Mouse (Mus musculus): Measurements from ENCODE around the gene Pappa. TPM values are rescaled to one million over a fixed set of nuclear protein-coding genes. Genes with fewer than 3 reads are reported as not detected.

The Pappa gene
- polyA plus RNA-seq, 1 experiment, result 0.15 TPM

DNA sequence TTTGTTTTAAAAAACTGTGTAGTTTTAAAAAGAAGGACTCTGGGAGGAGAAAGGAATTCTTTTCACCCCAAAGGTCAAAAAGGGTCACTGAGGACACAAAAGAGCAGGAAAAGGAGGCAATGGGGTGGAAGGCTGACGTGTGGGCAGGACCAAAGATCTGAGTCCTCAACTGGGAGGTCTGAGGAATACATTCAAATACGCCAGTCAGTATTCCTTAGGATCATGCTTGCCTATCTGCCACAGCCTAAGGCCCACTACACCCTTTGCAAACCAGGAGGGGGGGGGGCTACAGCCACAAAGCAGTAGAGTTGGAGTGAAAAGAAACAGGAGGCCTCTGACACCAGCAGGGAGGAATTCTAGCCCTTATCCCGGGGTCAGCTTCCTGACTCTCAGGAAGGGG, 121.5 kb downstream of the Pappa start:
- 77% methylated on average over 3 of the region's 3 CpGs for whole genome bisulfite sequencing
- Histone ChIP-seq H3K36me3 (ENCODE audit: control insufficient read depth, insufficient read depth, low read length) (no peaks in the 10 kb centered on the region), H3K4me3 (ENCODE audit: control insufficient read depth, insufficient read depth, low read length) (no peak overlapping the region), H3K27ac (ENCODE audit: control insufficient read depth, insufficient read depth, low read length) (no peak overlapping the region), H3K4me1 (replicated peaks; ENCODE audit: control insufficient read depth, insufficient read depth, low read length) (no peaks in the 10 kb centered on the region), H3K27me3 (ENCODE audit: control insufficient read depth, insufficient read depth, low read length) (no peaks in the 10 kb centered on the region)
- DNase-seq, result no peak
- TF ChIP-seq POLR2A (IDR thresholded peaks at IDR 0.05; ENCODE audit: control insufficient read depth, extremely low read depth, insufficient read depth, low read length, poor library complexity), result no peak

- WGBS, result 37% methylated on average over 8 of the region's 8 CpGs
- Histone ChIP-seq H3K27me3 (ENCODE audit: control insufficient read depth, insufficient read depth, low read length) (no peaks in the 10 kb centered on the region), H3K27ac (ENCODE audit: control insufficient read depth, insufficient read depth, low read length) (no peak overlapping the region), H3K4me1 (replicated peaks; ENCODE audit: control insufficient read depth, insufficient read depth, low read length) (no peaks in the 10 kb centered on the region), H3K36me3 (ENCODE audit: control insufficient read depth, insufficient read depth, low read length) (no peaks in the 10 kb centered on the region), H3K4me3 (ENCODE audit: control insufficient read depth, insufficient read depth, low read length) (no peak overlapping the region)
- TF ChIP-seq CTCF (IDR thresholded peaks at IDR 0.05; ENCODE audit: borderline replicate concordance, control insufficient read depth, extremely low read depth, insufficient read depth, low read length, poor library complexity) (no peak), POLR2A (IDR thresholded peaks at IDR 0.05; ENCODE audit: control insufficient read depth, extremely low read depth, insufficient read depth, low read length, poor library complexity) (no peak)
- DNase-seq, result no peak
These were observed 128.2 kb downstream of the Pappa start for GRCm38 (mm10) chr4:65252193-65252592.

GRCm38 (mm10) chr4:65254073-65254472, 130.1 kb downstream of the Pappa start:
- 97% methylated on average over 1 of the region's 1 CpGs for WGBS

DNA sequence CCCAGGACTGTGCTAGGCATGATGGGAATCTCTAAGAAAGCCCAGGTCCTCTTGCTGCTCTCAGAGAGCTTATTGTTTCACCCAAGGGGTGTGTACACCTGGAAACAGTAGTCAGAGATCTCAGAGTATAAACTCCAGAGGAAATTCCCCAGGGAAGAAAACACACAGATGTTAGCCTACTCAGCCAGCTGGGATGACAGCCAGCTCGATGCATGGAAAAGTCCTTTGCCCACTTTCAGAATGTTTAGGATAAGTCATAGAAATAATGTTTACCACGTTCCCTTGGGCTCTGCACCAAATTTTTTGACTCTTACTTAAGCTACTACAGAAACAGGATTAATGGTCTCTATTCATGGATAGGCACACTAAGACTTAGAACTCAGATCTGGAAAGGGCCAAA, 143.1 kb downstream of the Pappa start:
- Histone ChIP-seq H3K4me3 (ENCODE audit: control insufficient read depth, insufficient read depth, low read length) (no peak overlapping the region), H3K27me3 (ENCODE audit: control insufficient read depth, insufficient read depth, low read length) (no peaks in the 10 kb centered on the region), H3K27ac (ENCODE audit: control insufficient read depth, insufficient read depth, low read length) (no peak overlapping the region), H3K4me1 (replicated peaks; ENCODE audit: control insufficient read depth, insufficient read depth, low read length) (no peaks in the 10 kb centered on the region), H3K36me3 (ENCODE audit: control insufficient read depth, insufficient read depth, low read length) (no peaks in the 10 kb centered on the region)
- WGBS, result 84% methylated on average over 2 of the region's 2 CpGs
- TF ChIP-seq CTCF (IDR thresholded peaks at IDR 0.05; ENCODE audit: borderline replicate concordance, control insufficient read depth, extremely low read depth, insufficient read depth, low read length, poor library complexity) (no peak), POLR2A (IDR thresholded peaks at IDR 0.05; ENCODE audit: control insufficient read depth, extremely low read depth, insufficient read depth, low read length, poor library complexity) (no peak)
- no peak for DNase-seq

More at GRCm38 (mm10) chr4:65254073-65254472, 130.1 kb downstream of the Pappa start:
- Histone ChIP-seq H3K27me3 (ENCODE audit: control insufficient read depth, insufficient read depth, low read length) (no peaks in the 10 kb centered on the region), H3K4me3 (ENCODE audit: control insufficient read depth, insufficient read depth, low read length) (no peak overlapping the region), H3K4me1 (replicated peaks; ENCODE audit: control insufficient read depth, insufficient read depth, low read length) (no peaks in the 10 kb centered on the region), H3K27ac (ENCODE audit: control insufficient read depth, insufficient read depth, low read length) (no peak overlapping the region), H3K36me3 (ENCODE audit: control insufficient read depth, insufficient read depth, low read length) (no peaks in the 10 kb centered on the region)
- TF ChIP-seq POLR2A (IDR thresholded peaks at IDR 0.05; ENCODE audit: control insufficient read depth, extremely low read depth, insufficient read depth, low read length, poor library complexity) (no peak), CTCF (IDR thresholded peaks at IDR 0.05; ENCODE audit: borderline replicate concordance, control insufficient read depth, extremely low read depth, insufficient read depth, low read length, poor library complexity) (no peak)
- no peak for DNase-seq

DNA sequence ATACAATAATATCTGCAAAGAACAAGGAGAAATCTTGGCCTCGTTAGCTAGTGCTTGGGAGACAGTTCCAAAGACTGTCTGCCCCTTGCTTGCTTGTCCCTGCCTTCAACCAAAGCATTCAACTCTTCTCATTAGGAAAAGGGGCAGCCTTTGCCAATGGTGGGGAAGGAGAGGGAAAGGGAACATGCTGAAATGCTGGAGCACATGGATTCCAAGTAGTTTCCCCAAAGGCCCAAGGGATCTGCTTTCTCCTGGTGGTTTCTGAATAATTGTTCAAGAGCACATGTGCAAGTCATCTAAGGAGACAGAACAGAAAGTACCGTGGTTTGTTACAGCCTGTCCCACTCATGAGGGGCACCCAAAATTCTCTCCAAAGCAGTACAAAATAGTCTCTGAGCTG, 146.0 kb downstream of the Pappa start:
- DNase-seq, result no peak
- Histone ChIP-seq H3K4me3 (ENCODE audit: control insufficient read depth, insufficient read depth, low read length) (no peak overlapping the region), H3K27me3 (ENCODE audit: control insufficient read depth, insufficient read depth, low read length) (no peaks in the 10 kb centered on the region), H3K27ac (ENCODE audit: control insufficient read depth, insufficient read depth, low read length) (no peak overlapping the region), H3K4me1 (replicated peaks; ENCODE audit: control insufficient read depth, insufficient read depth, low read length) (no peaks in the 10 kb centered on the region), H3K36me3 (ENCODE audit: control insufficient read depth, insufficient read depth, low read length) (no peaks in the 10 kb centered on the region)
- TF ChIP-seq CTCF (IDR thresholded peaks at IDR 0.05; ENCODE audit: borderline replicate concordance, control insufficient read depth, extremely low read depth, insufficient read depth, low read length, poor library complexity) (no peak), POLR2A (IDR thresholded peaks at IDR 0.05; ENCODE audit: control insufficient read depth, extremely low read depth, insufficient read depth, low read length, poor library complexity) (no peak)
- 78% methylated on average over 2 of the region's 2 CpGs for WGBS

DNA sequence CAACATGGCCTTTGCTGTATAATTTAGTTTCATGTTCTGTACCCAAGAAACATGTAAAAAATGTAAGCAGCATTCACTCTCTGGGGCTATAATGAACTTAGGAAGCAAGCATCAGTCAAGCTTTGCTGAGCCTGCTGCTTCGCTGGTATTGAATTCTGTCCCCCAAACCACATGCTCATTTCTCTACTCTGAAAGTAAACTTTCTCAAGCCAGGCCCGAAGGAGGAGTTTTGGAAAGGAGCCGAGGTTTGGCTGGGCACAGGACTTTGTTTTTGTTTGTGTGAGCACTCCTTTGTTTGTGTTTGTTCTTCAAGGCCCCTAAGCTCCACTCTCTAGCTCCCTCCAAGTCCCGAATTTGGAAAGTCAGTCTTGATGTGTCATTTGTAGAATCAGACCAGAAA, 148.3 kb downstream of the Pappa start:
- no peak overlapping the region for H3K27ac ChIP-seq (ENCODE audit: control insufficient read depth, insufficient read depth, low read length)
- H3K27me3 ChIP-seq (ENCODE audit: control insufficient read depth, insufficient read depth, low read length), result no peaks in the 10 kb centered on the region
- no peak overlapping the region for H3K4me3 ChIP-seq (ENCODE audit: control insufficient read depth, insufficient read depth, low read length)
- DNase-seq, result no peak
- H3K4me1 ChIP-seq (replicated peaks; ENCODE audit: control insufficient read depth, insufficient read depth, low read length), result no peaks in the 10 kb centered on the region
- H3K36me3 ChIP-seq (ENCODE audit: control insufficient read depth, insufficient read depth, low read length), result no peaks in the 10 kb centered on the region
- WGBS, result 76% methylated on average over 4 of the region's 4 CpGs
- TF ChIP-seq CTCF (IDR thresholded peaks at IDR 0.05; ENCODE audit: borderline replicate concordance, control insufficient read depth, extremely low read depth, insufficient read depth, low read length, poor library complexity), result no peak
- TF ChIP-seq POLR2A (IDR thresholded peaks at IDR 0.05; ENCODE audit: control insufficient read depth, extremely low read depth, insufficient read depth, low read length, poor library complexity), result no peak

DNA sequence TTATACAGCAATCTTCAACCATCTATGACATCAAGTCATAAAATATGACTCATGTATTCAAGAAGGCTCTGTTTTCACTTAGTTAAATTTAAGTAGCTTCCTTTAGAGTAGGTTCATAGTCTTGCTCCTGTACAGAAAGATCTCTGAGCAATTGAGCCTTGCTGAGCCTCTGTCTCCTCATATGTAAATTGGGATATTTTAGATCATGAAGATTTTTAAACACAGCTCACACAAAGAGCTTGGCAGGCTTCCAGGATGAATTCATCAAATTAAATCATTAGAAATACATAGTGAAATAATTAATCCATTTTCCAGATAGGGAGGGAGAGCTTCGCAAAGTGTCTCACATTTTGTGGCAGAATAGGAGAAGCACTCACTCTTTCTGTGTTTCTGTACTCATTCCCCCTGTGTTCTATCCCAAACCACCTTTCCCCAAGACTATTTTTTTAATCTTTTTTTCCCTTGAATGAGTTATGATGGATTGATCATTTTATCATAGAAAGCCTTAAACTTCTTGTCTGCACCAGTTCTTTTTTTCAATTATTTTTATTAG, 149.4 kb downstream of the Pappa start:
- H3K4me1 ChIP-seq (replicated peaks; ENCODE audit: control insufficient read depth, insufficient read depth, low read length), result no peaks in the 10 kb centered on the region
- no peak overlapping the region for H3K4me3 ChIP-seq (ENCODE audit: control insufficient read depth, insufficient read depth, low read length)
- no peak overlapping the region for H3K27ac ChIP-seq (ENCODE audit: control insufficient read depth, insufficient read depth, low read length)
- H3K27me3 ChIP-seq (ENCODE audit: control insufficient read depth, insufficient read depth, low read length), result no peaks in the 10 kb centered on the region
- no peak for DNase-seq
- no peaks in the 10 kb centered on the region for H3K36me3 ChIP-seq (ENCODE audit: control insufficient read depth, insufficient read depth, low read length)
- WGBS, result 92% methylated on average over 1 of the region's 1 CpGs
- TF ChIP-seq CTCF (IDR thresholded peaks at IDR 0.05; ENCODE audit: borderline replicate concordance, control insufficient read depth, extremely low read depth, insufficient read depth, low read length, poor library complexity) (no peak), POLR2A (IDR thresholded peaks at IDR 0.05; ENCODE audit: control insufficient read depth, extremely low read depth, insufficient read depth, low read length, poor library complexity) (no peak)
